Mouse (Mus musculus) intestine, embryonic 16.5 days (tissue): ENCODE measurements at regions not wholly inside any gene's neighbourhood (a gene's known extent, or its start where the extent isn't known, plus 50 kb on each side); places are given as distances from the start of the nearest gene placed in this dataset.

ENCODE experiments used
- ATAC-seq: fragments of 200-750 bp; cut with Nextera tagmentation; 2 replicates; pipeline ENCODE4 v1.8.0; 2017; ENCODE audit warnings: moderate TSS enrichment, moderate library complexity
- H3K27ac ChIP-seq: fragments of 300-500 bp; sonication (generic); 2 replicates; pipeline ENCODE4 v1.5.1; 2014; ENCODE audit warnings: mild to moderate bottlenecking, low read length
- H3K27me3 ChIP-seq: fragments of 300-500 bp; sonication (generic); replicated peaks from 2 replicates; pipeline ENCODE4 v1.6.1; 2014; ENCODE audit warnings: low read length, control low read depth, mixed read lengths; ENCODE audit not compliant: control insufficient read depth, insufficient read depth
- H3K36me3 ChIP-seq: fragments of 300-500 bp; sonication (generic); 2 replicates; pipeline ENCODE4 v1.6.1; 2014; ENCODE audit warnings: low read length, control low read depth; ENCODE audit not compliant: control insufficient read depth, insufficient read depth
- H3K4me1 ChIP-seq: fragments of 300-500 bp; sonication (generic); 2 replicates; pipeline ENCODE4 v1.6.1; 2014; ENCODE audit warnings: low read length, control low read depth, mixed read lengths; ENCODE audit not compliant: control insufficient read depth, insufficient read depth
- H3K4me2 ChIP-seq: fragments of 300-500 bp; sonication (generic); 2 replicates; pipeline ENCODE4 v1.6.1; 2014; ENCODE audit warnings: low read depth, low read length, control low read depth
- H3K4me3 ChIP-seq: fragments of 300-500 bp; sonication (generic); 2 replicates; pipeline ENCODE4 v1.5.1; 2014; ENCODE audit warnings: mild to moderate bottlenecking, low read length
- H3K9ac ChIP-seq: fragments of 300-500 bp; sonication (generic); 2 replicates; pipeline ENCODE4 v1.6.1; 2014; ENCODE audit warnings: low read depth, low read length
- H3K9me3 ChIP-seq: fragments of 300-500 bp; sonication (generic); 2 replicates; pipeline ENCODE4 v1.6.1; 2016; ENCODE audit warnings: low read length, control low read depth; ENCODE audit not compliant: control insufficient read depth
- WGBS: fragments of 180-500 bp; shearing (Covaris S2); extraction: QIAGEN DNeasy Blood & Tissue Kit; methylation state at CpG from one replicate; pipeline ENCODE4 v1.1.7; 2014; 5-methylcytosine and 5-hydroxymethylcytosine counted together

GRCm38 (mm10) chr14:66462081-66462480 lies 453.1 kb upstream of the Gulo start:
- no peak for ATAC-seq
- H3K27ac ChIP-seq, result no peak overlapping the region
- WGBS, result 84% methylated on average over 5 of the region's 5 CpGs
- no peaks in the 10 kb centered on the region for H3K4me1 ChIP-seq
- H3K4me3 ChIP-seq, result no peak overlapping the region
- no peak overlapping the region for H3K4me2 ChIP-seq
- H3K27me3 ChIP-seq, result no peaks in the 10 kb centered on the region
- H3K36me3 ChIP-seq, result no peaks in the 10 kb centered on the region
- H3K9me3 ChIP-seq, result no peaks in the 10 kb centered on the region
- H3K9ac ChIP-seq, result no peak overlapping the region

- Histone ChIP-seq H3K9ac (no peak overlapping the region), H3K36me3 (no peaks in the 10 kb centered on the region), H3K4me2 (no peak overlapping the region), H3K27ac (no peak overlapping the region), H3K27me3 (no peaks in the 10 kb centered on the region), H3K9me3 (no peaks in the 10 kb centered on the region), H3K4me1 (no peaks in the 10 kb centered on the region), H3K4me3 (no peak overlapping the region)
- 76% methylated on average over 3 of the region's 3 CpGs for WGBS
- ATAC-seq, result no peak
These were observed 451.8 kb upstream of the Gulo start for GRCm38 (mm10) chr14:66460795-66461194.

- no peak overlapping the region for H3K4me2 ChIP-seq
- no peak for ATAC-seq
These were observed 449.7 kb upstream of the Gulo start for GRCm38 (mm10) chr14:66458696-66459095.

GRCm38 (mm10) chr14:66457300-66457699 lies 448.3 kb upstream of the Gulo start:
- H3K4me1 ChIP-seq, result no peaks in the 10 kb centered on the region
- WGBS, result 72% methylated on average over 6 of the region's 6 CpGs
- no peak overlapping the region for H3K4me2 ChIP-seq
- H3K36me3 ChIP-seq, result no peaks in the 10 kb centered on the region
- no peak for ATAC-seq
- H3K9me3 ChIP-seq, result 0 out of 2 replicates have a peak, but pooled peaks cover 3% of the 10 kb centered on the region
- H3K27ac ChIP-seq, result no peak overlapping the region
- H3K4me3 ChIP-seq, result no peak overlapping the region
- no peaks in the 10 kb centered on the region for H3K27me3 ChIP-seq
- H3K9ac ChIP-seq, result no peak overlapping the region

More at GRCm38 (mm10) chr14:66458696-66459095, 449.7 kb upstream of the Gulo start:
- H3K4me3 ChIP-seq, result no peak overlapping the region
- H3K27ac ChIP-seq, result no peak overlapping the region
- WGBS, result 89% methylated on average over 4 of the region's 4 CpGs
- no peaks in the 10 kb centered on the region for H3K27me3 ChIP-seq
- H3K36me3 ChIP-seq, result no peaks in the 10 kb centered on the region
- no peaks in the 10 kb centered on the region for H3K4me1 ChIP-seq
- no peak overlapping the region for H3K9ac ChIP-seq
- no peaks in the 10 kb centered on the region for H3K9me3 ChIP-seq

GRCm38 (mm10) chr14:66452828-66453227 lies 443.8 kb upstream of the Gulo start:
- Histone ChIP-seq H3K9ac (no peak overlapping the region), H3K4me2 (no peak overlapping the region), H3K9me3 (0 out of 2 replicates have a peak, but pooled peaks cover 3% of the 10 kb centered on the region), H3K27ac (no peak overlapping the region), H3K36me3 (no peaks in the 10 kb centered on the region), H3K27me3 (no peaks in the 10 kb centered on the region), H3K4me3 (no peak overlapping the region), H3K4me1 (no peaks in the 10 kb centered on the region)
- ATAC-seq, result no peak
- WGBS, result 81% methylated on average over 3 of the region's 3 CpGs

GRCm38 (mm10) chr14:66450351-66450750 lies 441.3 kb upstream of the Gulo start:
- WGBS, result 48% methylated on average over 10 of the region's 10 CpGs
- H3K9ac ChIP-seq, result no peak overlapping the region
- no peak for ATAC-seq

GRCm38 (mm10) chr14:66442576-66442975 lies 433.6 kb upstream of the Gulo start:
- no peak overlapping the region for H3K4me2 ChIP-seq
- no peak overlapping the region for H3K4me3 ChIP-seq
- H3K36me3 ChIP-seq, result no peaks in the 10 kb centered on the region
- H3K9me3 ChIP-seq, result no peaks in the 10 kb centered on the region
- H3K27me3 ChIP-seq, result no peaks in the 10 kb centered on the region
- H3K27ac ChIP-seq, result no peak overlapping the region
- H3K4me1 ChIP-seq, result no peaks in the 10 kb centered on the region
- no peak for ATAC-seq
- WGBS, result 45% methylated on average over 1 of the region's 1 CpGs
- no peak overlapping the region for H3K9ac ChIP-seq

More at GRCm38 (mm10) chr14:66450351-66450750, 441.3 kb upstream of the Gulo start:
- no peaks in the 10 kb centered on the region for H3K27me3 ChIP-seq
- H3K27ac ChIP-seq, result no peak overlapping the region
- no peak overlapping the region for H3K4me2 ChIP-seq
- H3K4me3 ChIP-seq, result no peak overlapping the region
- no peaks in the 10 kb centered on the region for H3K4me1 ChIP-seq
- H3K9me3 ChIP-seq, result 0 out of 2 replicates have a peak, but pooled peaks cover 3% of the 10 kb centered on the region
- H3K36me3 ChIP-seq, result no peaks in the 10 kb centered on the region

GRCm38 (mm10) chr14:66441825-66442224 lies 432.8 kb upstream of the Gulo start:
- WGBS, result 31% methylated on average over 4 of the region's 4 CpGs
- ATAC-seq, result no peak
- Histone ChIP-seq H3K27me3 (no peaks in the 10 kb centered on the region), H3K4me2 (no peak overlapping the region), H3K4me1 (no peaks in the 10 kb centered on the region), H3K9me3 (no peaks in the 10 kb centered on the region), H3K9ac (no peak overlapping the region), H3K4me3 (no peak overlapping the region), H3K27ac (no peak overlapping the region), H3K36me3 (no peaks in the 10 kb centered on the region)

- no peak overlapping the region for H3K4me2 ChIP-seq
- H3K27me3 ChIP-seq, result no peaks in the 10 kb centered on the region
- no peak for ATAC-seq
- no peak overlapping the region for H3K27ac ChIP-seq
- 93% methylated on average over 1 of the region's 1 CpGs for WGBS
- H3K4me1 ChIP-seq, result no peaks in the 10 kb centered on the region
- no peaks in the 10 kb centered on the region for H3K36me3 ChIP-seq
- H3K9me3 ChIP-seq, result no peaks in the 10 kb centered on the region
- no peak overlapping the region for H3K9ac ChIP-seq
- no peak overlapping the region for H3K4me3 ChIP-seq
These were observed 429.6 kb upstream of the Gulo start for GRCm38 (mm10) chr14:66438572-66438971.

- no peak overlapping the region for H3K4me2 ChIP-seq
- no peaks in the 10 kb centered on the region for H3K36me3 ChIP-seq
- H3K27ac ChIP-seq, result no peak overlapping the region
- H3K4me1 ChIP-seq, result no peaks in the 10 kb centered on the region
- ATAC-seq, result no peak
- 95% methylated on average over 1 of the region's 1 CpGs for WGBS
- H3K9me3 ChIP-seq, result no peaks in the 10 kb centered on the region
- no peak overlapping the region for H3K4me3 ChIP-seq
- H3K9ac ChIP-seq, result no peak overlapping the region
- no peaks in the 10 kb centered on the region for H3K27me3 ChIP-seq
These were observed 429.0 kb upstream of the Gulo start for GRCm38 (mm10) chr14:66438001-66438400.
